Mouse (Mus musculus) lung, postnatal 0 days (tissue): ENCODE data around the gene Inpp5f.

Source experiments
- CTCF ChIP-seq: IDR thresholded peaks from 2 replicates; pipeline ENCODE4 v1.5.1; 2016; ENCODE audit warnings: antibody characterized with exemption, mild to moderate bottlenecking
- EP300 ChIP-seq: IDR thresholded peaks from 2 replicates; pipeline ENCODE4 v1.6.1; 2016; ENCODE audit warnings: antibody characterized with exemption, mild to moderate bottlenecking, control low read depth

DNA sequence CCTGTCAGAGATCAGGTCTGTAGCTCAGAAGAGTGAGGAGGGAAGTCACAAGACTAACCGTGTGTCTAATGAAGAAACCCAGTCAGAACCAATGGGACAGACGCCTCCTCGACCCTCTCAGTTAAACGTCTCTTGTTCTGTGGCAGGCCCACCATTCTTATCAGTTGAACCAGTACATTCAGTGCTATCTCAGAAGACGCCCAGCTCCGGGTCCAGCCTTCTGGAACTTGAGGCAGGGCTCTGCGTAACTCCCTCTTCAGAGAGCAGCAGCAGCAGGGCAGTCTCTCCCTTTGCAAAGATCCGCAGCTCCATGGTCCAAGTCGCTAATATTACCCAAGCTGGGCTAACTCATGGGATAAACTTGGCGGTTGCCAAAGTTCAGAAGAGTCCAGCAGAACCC, 83.7 kb downstream of the Inpp5f start:
- TF ChIP-seq CTCF (no peak), EP300 (no peak)
